Comparison of ENCODE assay signal across 9 mouse cellular contexts in genomic region chr2:119675831-119676230, GRCm38 (mm10). TPM values are rescaled to one million over a fixed set of nuclear protein-coding genes. Genes with fewer than 3 reads are reported as not detected.
DNase-seq lines count a peak whose midpoint lies in the region; ATAC-seq and TF ChIP-seq lines count a peak whose summit lies in the region.
"Had no signal": no experiment of that assay in that cellular context is flagged by ENCODE, and none has a peak within 500 bp of the region (broad histone marks: within the 10 kb centered on the region; RNA-seq: fewer than 3 reads in every experiment).

No protein-coding gene starts in this region.

- 0 out of 2 replicates have a peak, but pooled peaks cover 2% of the 10 kb centered on the region for H3K36me3 ChIP-seq in heart, embryonic 13.5 days
- H3K36me3 ChIP-seq in CH12.LX (replicated peaks in 1 of 2; ENCODE audit: control insufficient read depth in 1 of 2, insufficient read depth in 1 of 2, low read length in 1 of 2) (peaks cover 0 to 20% of the 10 kb centered on the region in 2 experiments), macrophage (ENCODE audit: inconsistent target) (no peaks in the 10 kb centered on the region)
- H3K36me3 ChIP-seq in forebrain, embryonic 16.5 days (ENCODE audit: control insufficient read depth, insufficient read depth): no peaks in the 10 kb centered on the region

- no peak for TF ChIP-seq RAD21 in CH12.LX (IDR thresholded peaks at IDR 0.05; ENCODE audit: low read depth, low read length)

- no peak for TF ChIP-seq POLR2A in CH12.LX (IDR thresholded peaks at IDR 0.05; ENCODE audit: low read depth, low read length)

- ATAC-seq in heart, embryonic 13.5 days (ENCODE audit: extremely low read depth, insufficient number of reproducible peaks, low FRiP score, low TSS enrichment): no peak
- no peak for ATAC-seq in forebrain, embryonic 16.5 days

- peak overlapping the region; percentile 99 for H3K4me3 ChIP-seq in heart, embryonic 13.5 days
- peak overlapping the region; percentile 75 to 95 (median 87) for H3K4me3 ChIP-seq in CH12.LX (replicated peaks in 1 of 3; ENCODE audit: low read depth in 2 of 3, low read length in 2 of 3, poor library complexity in 1 of 3)
- H3K4me3 ChIP-seq in forebrain, embryonic 16.5 days (replicated peaks; ENCODE audit: low read length): peak overlapping the region; percentile 100
- H3K4me3 ChIP-seq in macrophage (ENCODE audit: inconsistent target): peak overlapping the region; percentile 76

- no peak for DNase-seq in heart, adult 9 months (ENCODE audit: low spot score in 2 of 2)
- DNase-seq in CH12.LX (ENCODE audit: extremely low read depth): peak; percentile 8
- no peak for DNase-seq in spleen, adult 18-20 months
- no peak for DNase-seq in cerebellum, postnatal 25 days
- no peak for DNase-seq in gastrocnemius, adult 8-10 months (ENCODE audit: low spot score in 2 of 2)

- H3K27ac ChIP-seq in heart, embryonic 13.5 days (replicated peaks): peak overlapping the region; percentile 87
- no peak overlapping the region for H3K27ac ChIP-seq in CH12.LX (ENCODE audit: insufficient read depth, low read depth)
- no peak overlapping the region for H3K27ac ChIP-seq in forebrain, embryonic 16.5 days (ENCODE audit: low read length)
- H3K27ac ChIP-seq in macrophage: no peak overlapping the region

- peaks cover 25% of the 10 kb centered on the region for H3K4me1 ChIP-seq in heart, embryonic 13.5 days
- peaks cover 0 to 21% of the 10 kb centered on the region in 2 experiments; a peak in 1 of 4 replicates for H3K4me1 ChIP-seq in CH12.LX (ENCODE audit: control insufficient read depth in 1 of 2, insufficient read depth in 2 of 2)
- peaks cover 16% of the 10 kb centered on the region for H3K4me1 ChIP-seq in forebrain, embryonic 16.5 days (replicated peaks; ENCODE audit: control insufficient read depth, insufficient read depth, low read length)

- H3K9me3 ChIP-seq in heart, embryonic 13.5 days: no peaks in the 10 kb centered on the region
- no peaks in the 10 kb centered on the region for H3K9me3 ChIP-seq in CH12.LX (replicated peaks; ENCODE audit: low read length)
- no peaks in the 10 kb centered on the region for H3K9me3 ChIP-seq in forebrain, embryonic 16.5 days (ENCODE audit: control insufficient read depth, low read length)

- peaks cover 31% of the 10 kb centered on the region for H3K79me2 ChIP-seq in CH12.LX (replicated peaks; ENCODE audit: control insufficient read depth, extremely low read depth, insufficient read depth, poor library complexity, severe bottlenecking)
- peaks cover 57% of the 10 kb centered on the region for H3K79me2 ChIP-seq in macrophage (ENCODE audit: inconsistent target)

- H3K9ac ChIP-seq in heart, embryonic 13.5 days: peak overlapping the region; percentile 99
- peak overlapping the region; percentile 91 for H3K9ac ChIP-seq in CH12.LX (ENCODE audit: insufficient read depth, low read depth)
- peak overlapping the region; percentile 97 for H3K9ac ChIP-seq in forebrain, embryonic 16.5 days (replicated peaks; ENCODE audit: low read depth, low read length)

- TF ChIP-seq CTCF in CH12.LX (conservative IDR thresholded peaks at IDR 0.05 in 1 of 2, IDR thresholded peaks at IDR 0.05 in 1 of 2; ENCODE audit: low read depth in 2 of 2, low read length in 2 of 2): no peak

- H3K27me3 ChIP-seq in heart, embryonic 13.5 days (replicated peaks): 0 out of 2 replicates have a peak, but pooled peaks cover 8% of the 10 kb centered on the region
- peaks cover 8% of the 10 kb centered on the region for H3K27me3 ChIP-seq in CH12.LX (replicated peaks)
- no peaks in the 10 kb centered on the region for H3K27me3 ChIP-seq in forebrain, embryonic 16.5 days (replicated peaks; ENCODE audit: control insufficient read depth, insufficient read depth, low read length)
- H3K27me3 ChIP-seq: Patski had no signal

- WGBS in heart, embryonic 13.5 days: 5% methylated on average over 5 of the region's 5 CpGs
- 4% methylated on average over 5 of the region's 5 CpGs for WGBS in forebrain, embryonic 16.5 days
- 0% methylated on average over 5 of the region's 5 CpGs for WGBS in macrophage (ENCODE audit: missing documents)

- dilution Hi-C loops in CH12.LX (cut with MboI; ENCODE audit: extremely low pct_ligation_motif_present, extremely low pct_unique_long_range_greater_than_20kb, low sequenced_read_pairs): no loop called here

- no peak for TF ChIP-seq EP300 in CH12.LX (IDR thresholded peaks at IDR 0.05; ENCODE audit: low read length)

- H3K4me2 ChIP-seq in heart, embryonic 13.5 days: peak overlapping the region; percentile 94
- H3K4me2 ChIP-seq in CH12.LX (ENCODE audit: insufficient read depth, low read depth, poor library complexity, severe bottlenecking): peak overlapping the region; percentile 86
- peak overlapping the region; percentile 94 for H3K4me2 ChIP-seq in forebrain, embryonic 16.5 days (ENCODE audit: low read length)

- in situ Hi-C loops in CH12.LX (cut with MboI; ENCODE audit: low pct_ligation_motif_present, low pct_unique_long_range_greater_than_20kb, low sequenced_read_pairs): no loop called here

TF ChIP-seq in CH12.LX, 34 proteins besides CTCF, POLR2A, EP300 and RAD21:
- TF ChIP-seq USF2 (conservative IDR thresholded peaks at IDR 0.05; ENCODE audit: low read depth, low read length) (no peak), ZNF384 (IDR thresholded peaks at IDR 0.05; ENCODE audit: low read depth, low read length) (0 out of 2 replicates have a peak, but pooled peaks have one; percentile 18), UBTF (IDR thresholded peaks at IDR 0.05; ENCODE audit: low read depth, low read length) (no peak)
TF ChIP-seq in CH12.LX: peak in this region for 1.

RNA-seq across cellular contexts. Expression of gene Rtf1, which starts 1.0 kb away (rescaled TPM):
- polyA plus RNA-seq in heart, embryonic 13.5 days (2015; fragmentation: Nextera tagmentation; extraction: Ambion mirVana): 21.6 and 25.6 TPM in 2 replicates
- 9.7 and 12.5 TPM in 2 replicates for total RNA-seq in CH12.LX (2012; rRNA removed)
- 10.7 and 11.3 TPM in 2 replicates for total RNA-seq in CH12.LX (2014; rRNA removed)
- 46.0 and 50.3 TPM in 2 replicates for polyA plus RNA-seq in CH12.LX (2012; ENCODE audit: insufficient read length, low read depth)
- polyA plus RNA-seq in forebrain, embryonic 16.5 days (2015; fragmentation: Nextera tagmentation; extraction: Ambion mirVana): 53.3 and 53.9 TPM in 2 replicates
- 10 to 100 TPM; 17.3 to 59.2 (median 42.4) TPM for total RNA-seq in macrophage (2018; cell fraction: chromatin; rRNA removed)
- total RNA-seq in macrophage (2018; cell fraction: cytosol; rRNA removed): 10 to 100 TPM; 16.8 to 29.5 (median 21.3) TPM
- 10 to 100 TPM; 14.9 to 44.5 (median 25.0) TPM for total RNA-seq in macrophage (2018; cell fraction: nucleus; rRNA removed)
- 23.0 to 38.2 TPM (median 23.7 TPM) in 3 replicates for polyA plus RNA-seq in macrophage (2018)
- 10 to 100 TPM; 21.3 to 27.2 (median 24.9) TPM for total RNA-seq in gastrocnemius, adult 8-10 months (2022)

RNA-seq across cellular contexts. Expression of gene Ndufaf1, which starts 13.2 kb away (rescaled TPM):
- polyA plus RNA-seq in heart, embryonic 13.5 days (2015; fragmentation: Nextera tagmentation; extraction: Ambion mirVana): 49.0 and 53.0 TPM in 2 replicates
- total RNA-seq in CH12.LX (2012; rRNA removed): 25.1 and 33.2 TPM in 2 replicates
- total RNA-seq in CH12.LX (2014; rRNA removed): 53.6 and 64.5 TPM in 2 replicates
- polyA plus RNA-seq in CH12.LX (2012; ENCODE audit: insufficient read length, low read depth): 35.6 and 38.7 TPM in 2 replicates
- polyA plus RNA-seq in forebrain, embryonic 16.5 days (2015; fragmentation: Nextera tagmentation; extraction: Ambion mirVana): 36.7 and 41.1 TPM in 2 replicates
- total RNA-seq in macrophage (2018; cell fraction: chromatin; rRNA removed): 10 to 100 TPM in 10 of 26 experiments, 1 to 10 TPM in 16; 1.8 to 17.6 (median 8.4) TPM
- 10 to 100 TPM in 25 of 26 experiments, 1 to 10 TPM in 1; 9.6 to 19.1 (median 15.6) TPM for total RNA-seq in macrophage (2018; cell fraction: cytosol; rRNA removed)
- 10 to 100 TPM in 11 of 26 experiments, 1 to 10 TPM in 15; 4.2 to 23.5 (median 9.7) TPM for total RNA-seq in macrophage (2018; cell fraction: nucleus; rRNA removed)
- polyA plus RNA-seq in macrophage (2018): 15.3 to 19.7 TPM (median 16.5 TPM) in 3 replicates
- total RNA-seq in gastrocnemius, adult 8-10 months (2022): 10 to 100 TPM; 41.9 to 47.7 (median 45.5) TPM

RNA-seq across cellular contexts. Expression of gene Oip5, which starts 57.6 kb away (rescaled TPM):
- 20.4 and 22.8 TPM in 2 replicates for polyA plus RNA-seq in heart, embryonic 13.5 days (2015; fragmentation: Nextera tagmentation; extraction: Ambion mirVana)
- total RNA-seq in CH12.LX (2012; rRNA removed) (22.0 and 24.5 TPM in 2 replicates), CH12.LX (2014; rRNA removed) (49.6 and 53.6 TPM in 2 replicates)
- polyA plus RNA-seq in CH12.LX (2012; ENCODE audit: insufficient read length, low read depth) (22.3 and 30.1 TPM in 2 replicates), macrophage (2018) (0.87 to 6.7 TPM (median 3.3 TPM) in 3 replicates)
- polyA plus RNA-seq in forebrain, embryonic 16.5 days (2015; fragmentation: Nextera tagmentation; extraction: Ambion mirVana): 10.3 and 12.0 TPM in 2 replicates
- 1 to 10 TPM in 7 of 26 experiments, under 1 TPM in 7, not detected in 12; 0.46 to 3.0 (median 1.0) TPM for total RNA-seq in macrophage (2018; cell fraction: chromatin; rRNA removed)
- total RNA-seq in macrophage (2018; cell fraction: cytosol; rRNA removed): 1 to 10 TPM in 25 of 26 experiments, under 1 TPM in 1; 0.82 to 2.7 (median 1.5) TPM
- total RNA-seq in macrophage (2018; cell fraction: nucleus; rRNA removed): 1 to 10 TPM in 7 of 26 experiments, under 1 TPM in 16, not detected in 3; 0.28 to 7.0 (median 0.71) TPM
- under 1 TPM in 1 of 4 experiments, not detected in 3; 0.27 TPM for total RNA-seq in gastrocnemius, adult 8-10 months (2022)

RNA-seq across cellular contexts. Expression of gene Nusap1, which starts 57.7 kb away (rescaled TPM):
- 43.6 and 46.0 TPM in 2 replicates for polyA plus RNA-seq in heart, embryonic 13.5 days (2015; fragmentation: Nextera tagmentation; extraction: Ambion mirVana)
- total RNA-seq in CH12.LX (2012; rRNA removed): 25.0 and 29.0 TPM in 2 replicates
- total RNA-seq in CH12.LX (2014; rRNA removed): 92.7 and 107 TPM in 2 replicates
- 39.9 and 41.1 TPM in 2 replicates for polyA plus RNA-seq in CH12.LX (2012; ENCODE audit: insufficient read length, low read depth)
- 29.6 and 35.9 TPM in 2 replicates for polyA plus RNA-seq in forebrain, embryonic 16.5 days (2015; fragmentation: Nextera tagmentation; extraction: Ambion mirVana)
- total RNA-seq in macrophage (2018; cell fraction: chromatin; rRNA removed): 1 to 10 TPM in 19 of 26 experiments, under 1 TPM in 7; 0.37 to 6.0 (median 1.5) TPM
- 1 to 10 TPM in 20 of 26 experiments, under 1 TPM in 6; 0.59 to 4.6 (median 2.0) TPM for total RNA-seq in macrophage (2018; cell fraction: cytosol; rRNA removed)
- total RNA-seq in macrophage (2018; cell fraction: nucleus; rRNA removed): 1 to 10 TPM in 14 of 26 experiments, under 1 TPM in 12; 0.27 to 5.1 (median 1.3) TPM
- polyA plus RNA-seq in macrophage (2018): 0.55 to 8.9 TPM (median 3.7 TPM) in 3 replicates
- under 1 TPM in 2 of 4 experiments, not detected in 2; 0.10 to 0.38 TPM for total RNA-seq in gastrocnemius, adult 8-10 months (2022)
